Mouse (Mus musculus) kidney, embryonic 15.5 days (tissue): ENCODE data around the gene Tnni3. TPM values are rescaled to one million over a fixed set of nuclear protein-coding genes. Genes with fewer than 3 reads are reported as not detected.
A peak's percentile ranks its signal among the peaks of the same experiment; 100 is the strongest.
"Not testable (repeated sequence)": the region's sequence is repeated elsewhere in the genome, so short reads cannot be mapped to it uniquely, and the experiment has no call there.

Source experiments
- ATAC-seq: fragments of 200-750 bp; cut with Nextera tagmentation; replicated peaks from 2 replicates; pipeline ENCODE4 v1.8.0; 2017; ENCODE audit warnings: moderate TSS enrichment; ENCODE audit not compliant: low FRiP score
- H3K27ac ChIP-seq: fragments of 300-500 bp; sonication (generic); 2 replicates; pipeline ENCODE4 v1.5.1; 2015; ENCODE audit warnings: mild to moderate bottlenecking, inconsistent platforms
- H3K27me3 ChIP-seq: fragments of 300-500 bp; sonication (generic); 2 replicates; pipeline ENCODE4 v1.6.1; 2015; ENCODE audit warnings: inconsistent platforms
- H3K36me3 ChIP-seq: fragments of 300-500 bp; sonication (generic); 2 replicates; pipeline ENCODE4 v1.6.1; 2015; ENCODE audit warnings: inconsistent platforms
- H3K4me1 ChIP-seq: fragments of 300-500 bp; sonication (generic); 2 replicates; pipeline ENCODE4 v1.6.1; 2015; ENCODE audit warnings: inconsistent platforms
- H3K4me2 ChIP-seq: fragments of 300-500 bp; sonication (generic); 2 replicates; pipeline ENCODE4 v1.6.1; 2015; ENCODE audit warnings: moderate library complexity, mild to moderate bottlenecking, inconsistent platforms
- H3K4me3 ChIP-seq: fragments of 300-500 bp; sonication (generic); replicated peaks from 2 replicates; pipeline ENCODE4 v1.5.1; 2015; ENCODE audit warnings: mild to moderate bottlenecking, inconsistent platforms
- H3K9ac ChIP-seq: fragments of 300-500 bp; sonication (generic); 2 replicates; pipeline ENCODE4 v1.6.1; 2015; ENCODE audit warnings: mild to moderate bottlenecking, inconsistent platforms
- H3K9me3 ChIP-seq: fragments of 300-500 bp; sonication (generic); replicated peaks from 2 replicates; pipeline ENCODE4 v1.6.1; 2016; ENCODE audit warnings: inconsistent platforms
- WGBS: fragments of 180-500 bp; shearing (Covaris S2); methylation state at CpG from one replicate; pipeline ENCODE4 v1.1.7; 2015; ENCODE audit warnings: mixed read lengths; 5-methylcytosine and 5-hydroxymethylcytosine counted together
- polyA plus RNA-seq: library from polyadenylated mRNA; unstranded; fragments of >200 nt; fragmentation: Nextera tagmentation; extraction: Ambion mirVana; gene quantifications from 2 replicates; pipeline ENCODE4 v1.2.1, GENCODE M21; 2015

Tnni3 gene
- polyA plus RNA-seq: 6.6 and 6.9 TPM in 2 replicates

GRCm38 (mm10) chr7:4524212-4524922 lies at the start of gene Tnni3:
Tnni3 (minus strand) TSS chr7:4524229.
- H3K27me3 ChIP-seq, H3K9me3 ChIP-seq, ATAC-seq, H3K27ac ChIP-seq, H3K4me2 ChIP-seq, H3K9ac ChIP-seq, H3K4me3 ChIP-seq, H3K36me3 ChIP-seq: not testable (repeated sequence)
- WGBS: 76% methylated on average over 15 of the region's 15 CpGs
- H3K4me1 ChIP-seq: peaks cover 35% of the 10 kb centered on the region

- ATAC-seq, H3K9me3 ChIP-seq, H3K4me1 ChIP-seq, H3K4me2 ChIP-seq, H3K36me3 ChIP-seq, H3K9ac ChIP-seq, H3K27me3 ChIP-seq, H3K4me3 ChIP-seq, H3K27ac ChIP-seq: not testable (repeated sequence)
- WGBS: 64% methylated on average over 2 of the region's 2 CpGs
These were observed 48.3 kb upstream of the Tnni3 start for GRCm38 (mm10) chr7:4572361-4572760.

- Histone ChIP-seq H3K4me2 (no peak overlapping the region), H3K36me3 (no peaks in the 10 kb centered on the region), H3K27me3 (no peaks in the 10 kb centered on the region), H3K9me3 (no peaks in the 10 kb centered on the region), H3K4me3 (no peak overlapping the region), H3K9ac (no peak overlapping the region), H3K27ac (no peak overlapping the region), H3K4me1 (no peaks in the 10 kb centered on the region)
- no peak for ATAC-seq
- 95% methylated on average over 3 of the region's 3 CpGs for WGBS
These were observed 38.6 kb upstream of the Tnni3 start for GRCm38 (mm10) chr7:4562660-4563059.

DNA sequence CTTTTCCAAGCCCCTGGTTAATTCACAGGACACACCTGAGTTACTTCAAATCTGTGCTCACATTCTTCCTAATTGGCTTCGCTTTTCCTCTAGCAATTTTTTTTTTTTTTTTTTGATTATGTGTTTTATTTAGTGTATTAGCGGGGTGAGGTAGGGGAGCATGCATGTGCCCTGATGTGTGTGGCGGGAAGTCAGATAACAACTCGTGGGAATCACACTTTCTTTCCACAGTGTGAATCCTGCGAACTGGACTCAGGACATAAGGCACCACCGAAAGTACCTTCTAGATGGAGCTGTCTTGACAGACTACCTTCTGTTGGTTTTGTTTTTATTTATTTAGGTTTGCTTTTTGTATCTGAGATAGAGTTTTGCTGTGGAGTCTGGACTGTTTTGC lies 33.1 kb upstream of the Tnni3 start:
- 0 out of 2 replicates have a peak overlapping the region, but pooled peaks have one; percentile 14 for H3K4me2 ChIP-seq
- H3K4me3 ChIP-seq: no peak overlapping the region
- no peaks in the 10 kb centered on the region for H3K36me3 ChIP-seq
- no peak overlapping the region for H3K9ac ChIP-seq
- ATAC-seq: no peak
- 74% methylated on average over 6 of the region's 6 CpGs for WGBS
- no peaks in the 10 kb centered on the region for H3K4me1 ChIP-seq
- H3K27ac ChIP-seq: no peak overlapping the region
- H3K9me3 ChIP-seq: no peaks in the 10 kb centered on the region
- H3K27me3 ChIP-seq: 0 out of 2 replicates have a peak, but pooled peaks cover 3% of the 10 kb centered on the region

DNA sequence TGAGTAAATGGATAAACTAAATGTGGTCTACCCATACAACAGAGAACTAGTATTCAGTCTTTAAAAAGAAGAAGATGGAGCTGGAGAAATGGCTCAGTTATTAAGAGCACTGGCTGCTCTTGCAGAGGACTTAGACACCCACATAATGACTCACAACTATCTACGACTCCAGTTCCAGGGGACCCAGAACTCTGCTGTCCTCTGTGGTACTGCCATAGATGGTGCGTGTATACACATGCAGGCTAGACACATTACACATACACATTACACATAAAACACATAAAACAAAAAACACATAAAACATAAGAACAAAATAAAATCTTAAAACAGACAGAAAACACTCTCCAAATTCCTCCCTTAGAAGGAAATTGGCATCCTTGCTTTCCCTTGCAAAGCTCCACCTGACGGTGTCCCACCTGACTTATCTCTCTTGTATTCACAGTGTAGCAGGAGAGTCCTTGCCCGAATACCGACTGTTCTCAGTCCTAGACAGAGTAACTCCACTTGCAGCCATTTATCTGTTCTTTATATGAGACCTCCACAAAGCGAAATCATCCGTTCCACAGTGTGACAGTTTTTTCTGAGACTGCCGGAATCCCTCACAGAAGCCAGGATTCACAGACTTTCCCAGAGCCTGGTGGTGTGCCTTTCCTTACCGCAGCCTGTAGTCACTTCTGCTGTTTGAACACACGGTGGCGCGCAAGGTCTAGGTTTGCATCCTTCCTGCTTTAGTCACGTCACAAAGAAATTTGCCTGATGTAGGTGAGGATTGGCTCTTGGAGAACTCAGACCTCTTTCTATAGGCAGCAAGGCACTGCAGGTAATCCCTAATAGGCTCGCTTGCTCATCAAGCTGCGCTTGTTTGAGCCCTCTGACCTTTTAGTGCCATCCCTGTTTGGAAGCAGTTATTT lies 32.5 kb upstream of the Tnni3 start:
- no peak overlapping the region for H3K27ac ChIP-seq
- ATAC-seq: peak; percentile 86
- no peaks in the 10 kb centered on the region for H3K4me1 ChIP-seq
- H3K9ac ChIP-seq: no peak overlapping the region
- H3K36me3 ChIP-seq: no peaks in the 10 kb centered on the region
- 23% methylated on average over 15 of the region's 15 CpGs for WGBS
- H3K4me2 ChIP-seq: 0 out of 2 replicates have a peak overlapping the region, but pooled peaks have one; percentile 14
- H3K27me3 ChIP-seq: 0 out of 2 replicates have a peak, but pooled peaks cover 3% of the 10 kb centered on the region
- H3K9me3 ChIP-seq: no peaks in the 10 kb centered on the region
- no peak overlapping the region for H3K4me3 ChIP-seq

GRCm38 (mm10) chr7:4547221-4547641 lies 23.2 kb upstream of the Tnni3 start, which contains the start of gene Syt5:
Syt5 (minus strand) TSS chr7:4547541.
- Histone ChIP-seq H3K4me3 (peak within 1 kb of the TSS; percentile 40), H3K9ac (peak within 1 kb of the TSS; percentile 33), H3K4me2 (peak within 1 kb of the TSS; percentile 75), H3K36me3 (no peaks in the 10 kb centered on the region), H3K4me1 (peaks cover 16% of the 10 kb centered on the region), H3K27ac (no peak within 1 kb of the TSS), H3K27me3 (peaks cover 9% of the 10 kb centered on the region), H3K9me3 (no peaks in the 10 kb centered on the region)
- peak; percentile 65 for ATAC-seq
- WGBS: 6% methylated on average over 33 of the region's 33 CpGs

GRCm38 (mm10) chr7:4546591-4547131 lies 22.6 kb upstream of the Tnni3 start:
- WGBS: 3% methylated on average over 26 of the region's 26 CpGs
- peaks cover 9% of the 10 kb centered on the region for H3K27me3 ChIP-seq
- no peaks in the 10 kb centered on the region for H3K36me3 ChIP-seq
- H3K4me3 ChIP-seq: peak overlapping the region; percentile 40
- no peaks in the 10 kb centered on the region for H3K9me3 ChIP-seq
- no peak overlapping the region for H3K27ac ChIP-seq
- H3K4me2 ChIP-seq: peak overlapping the region; percentile 75
- H3K4me1 ChIP-seq: peaks cover 16% of the 10 kb centered on the region
- peak overlapping the region; percentile 33; the same call in 1 of the 2 replicates for H3K9ac ChIP-seq
- ATAC-seq: peak; percentile 79

DNA sequence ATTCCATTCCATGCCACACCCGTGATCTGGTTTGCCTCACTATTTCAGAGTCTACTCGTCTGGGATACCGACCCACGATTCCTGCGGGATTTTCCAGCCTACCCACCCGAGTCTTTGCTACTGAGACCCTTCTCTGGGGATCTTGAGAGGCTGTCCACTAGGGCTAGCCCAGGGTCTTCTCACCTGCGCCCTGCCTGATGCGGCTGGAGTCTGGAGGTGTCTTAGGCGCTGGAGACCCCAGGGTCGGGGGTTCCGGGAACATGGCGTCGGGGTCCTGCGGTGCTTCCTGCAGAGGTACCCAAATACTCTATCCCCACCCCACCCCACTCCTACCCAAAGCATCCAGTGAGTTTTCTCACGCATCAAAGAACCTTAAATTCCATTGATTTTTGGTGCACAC lies 22.0 kb upstream of the Tnni3 start:
- no peak overlapping the region for H3K4me3 ChIP-seq

GRCm38 (mm10) chr7:4542013-4542412 lies 18.0 kb upstream of the Tnni3 start:
- Histone ChIP-seq H3K4me2 (no peak overlapping the region), H3K27ac (no peak overlapping the region), H3K9ac (no peak overlapping the region), H3K36me3 (no peaks in the 10 kb centered on the region), H3K27me3 (peaks cover 6% of the 10 kb centered on the region), H3K4me1 (peaks cover 10% of the 10 kb centered on the region), H3K9me3 (no peaks in the 10 kb centered on the region), H3K4me3 (no peak overlapping the region)
- WGBS: 39% methylated on average over 17 of the region's 17 CpGs
- no peak for ATAC-seq

More for the DNA sequence above, 22.0 kb upstream of the Tnni3 start:
- 75% methylated on average over 15 of the region's 15 CpGs for WGBS
- Histone ChIP-seq H3K9me3 (no peaks in the 10 kb centered on the region), H3K4me2 (peak overlapping the region; percentile 75), H3K36me3 (no peaks in the 10 kb centered on the region), H3K27ac (no peak overlapping the region), H3K9ac (no peak overlapping the region), H3K4me1 (peaks cover 16% of the 10 kb centered on the region), H3K27me3 (peaks cover 9% of the 10 kb centered on the region)
- ATAC-seq: peak; percentile 16; the same call in 1 of the 2 replicates

DNA sequence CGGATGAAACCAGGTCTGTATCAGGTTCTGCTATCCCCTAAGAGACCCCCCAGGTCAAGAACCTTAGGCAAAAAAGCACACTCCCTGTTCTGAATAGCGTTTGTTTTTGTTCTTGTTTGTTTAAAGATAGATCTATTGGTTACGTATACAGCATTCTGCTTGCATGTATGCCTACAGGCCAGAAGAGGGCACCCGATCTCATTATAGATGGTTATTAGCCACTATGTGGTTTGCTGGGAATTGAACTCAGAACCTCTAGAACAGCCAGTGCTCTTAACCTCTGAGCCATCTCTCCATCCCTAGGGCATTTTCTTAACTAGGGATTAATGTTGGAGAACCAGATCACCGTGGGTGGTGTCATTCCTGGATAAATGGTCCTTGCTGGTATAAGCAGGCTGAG lies 17.3 kb upstream of the Tnni3 start:
- no peak overlapping the region for H3K4me2 ChIP-seq
- peaks cover under 1% of the 10 kb centered on the region; the same call in 1 of the 2 replicates for H3K27me3 ChIP-seq
- WGBS: 72% methylated on average over 5 of the region's 5 CpGs
- H3K27ac ChIP-seq: no peak overlapping the region
- H3K9ac ChIP-seq: no peak overlapping the region
- no peaks in the 10 kb centered on the region for H3K36me3 ChIP-seq
- H3K4me1 ChIP-seq: peaks cover 4% of the 10 kb centered on the region
- no peaks in the 10 kb centered on the region for H3K9me3 ChIP-seq
- ATAC-seq: no peak
- no peak overlapping the region for H3K4me3 ChIP-seq

GRCm38 (mm10) chr7:4539019-4539418 lies 15.0 kb upstream of the Tnni3 start:
- WGBS: 67% methylated on average over 2 of the region's 2 CpGs
- Histone ChIP-seq H3K36me3 (no peaks in the 10 kb centered on the region), H3K4me1 (no peaks in the 10 kb centered on the region), H3K27me3 (no peaks in the 10 kb centered on the region), H3K4me2 (no peak overlapping the region), H3K9ac (no peak overlapping the region), H3K9me3 (no peaks in the 10 kb centered on the region), H3K27ac (no peak overlapping the region), H3K4me3 (no peak overlapping the region)
- ATAC-seq: no peak

DNA sequence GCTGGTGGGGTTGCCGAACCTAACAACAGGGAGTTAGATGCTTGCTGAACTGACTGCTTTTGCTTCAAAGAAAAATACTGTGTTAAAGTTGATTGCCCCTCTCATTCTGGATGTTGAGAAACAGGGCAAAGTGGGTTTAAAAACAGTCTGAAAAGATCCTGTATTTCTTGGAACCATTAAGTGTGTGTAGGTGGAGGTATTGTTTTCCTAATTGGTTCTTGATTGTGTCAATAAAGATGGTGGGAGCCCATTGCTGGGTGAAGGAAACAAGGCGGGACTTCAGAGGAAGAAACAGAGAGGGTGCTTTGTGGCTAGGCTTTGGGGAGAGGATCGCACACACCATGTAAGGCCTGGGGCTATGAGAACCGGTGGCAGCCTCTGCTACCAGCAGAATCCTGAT lies 13.2 kb upstream of the Tnni3 start:
- Histone ChIP-seq H3K36me3 (no peaks in the 10 kb centered on the region), H3K27me3 (no peaks in the 10 kb centered on the region), H3K9me3 (no peaks in the 10 kb centered on the region), H3K9ac (no peak overlapping the region), H3K4me1 (0 out of 2 replicates have a peak, but pooled peaks cover under 1% of the 10 kb centered on the region), H3K27ac (no peak overlapping the region), H3K4me3 (no peak overlapping the region), H3K4me2 (no peak overlapping the region)
- WGBS: 55% methylated on average over 4 of the region's 4 CpGs
- no peak for ATAC-seq
